Mouse (Mus musculus): ENCODE measurements at regions not wholly inside any gene's neighbourhood (a gene's known extent, or its start where the extent isn't known, plus 50 kb on each side); places are given as distances from the start of the nearest gene placed in this dataset.

DNA sequence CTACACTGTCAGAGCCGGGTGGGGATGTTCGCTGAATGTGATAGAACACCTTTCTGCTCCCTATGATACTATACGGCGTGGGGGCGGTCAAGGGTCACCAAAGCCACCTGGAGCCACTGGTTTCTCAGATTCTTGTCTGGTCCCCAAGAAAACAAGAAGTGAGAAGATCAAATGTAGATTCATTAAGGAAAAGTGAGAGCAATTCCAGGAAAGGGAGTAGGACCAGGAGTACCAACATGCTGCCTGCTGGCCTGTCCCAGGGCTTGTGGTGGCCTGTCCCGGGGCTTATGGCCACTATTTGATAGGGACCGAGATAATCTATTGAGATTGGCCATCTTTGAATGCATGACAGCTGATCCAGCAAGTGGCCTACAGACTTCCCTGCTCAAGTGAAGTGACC lies 58.8 kb upstream of the Fut8 start:
- ATAC-seq (ENCODE audit: poor library complexity, severe bottlenecking): no peak

DNA sequence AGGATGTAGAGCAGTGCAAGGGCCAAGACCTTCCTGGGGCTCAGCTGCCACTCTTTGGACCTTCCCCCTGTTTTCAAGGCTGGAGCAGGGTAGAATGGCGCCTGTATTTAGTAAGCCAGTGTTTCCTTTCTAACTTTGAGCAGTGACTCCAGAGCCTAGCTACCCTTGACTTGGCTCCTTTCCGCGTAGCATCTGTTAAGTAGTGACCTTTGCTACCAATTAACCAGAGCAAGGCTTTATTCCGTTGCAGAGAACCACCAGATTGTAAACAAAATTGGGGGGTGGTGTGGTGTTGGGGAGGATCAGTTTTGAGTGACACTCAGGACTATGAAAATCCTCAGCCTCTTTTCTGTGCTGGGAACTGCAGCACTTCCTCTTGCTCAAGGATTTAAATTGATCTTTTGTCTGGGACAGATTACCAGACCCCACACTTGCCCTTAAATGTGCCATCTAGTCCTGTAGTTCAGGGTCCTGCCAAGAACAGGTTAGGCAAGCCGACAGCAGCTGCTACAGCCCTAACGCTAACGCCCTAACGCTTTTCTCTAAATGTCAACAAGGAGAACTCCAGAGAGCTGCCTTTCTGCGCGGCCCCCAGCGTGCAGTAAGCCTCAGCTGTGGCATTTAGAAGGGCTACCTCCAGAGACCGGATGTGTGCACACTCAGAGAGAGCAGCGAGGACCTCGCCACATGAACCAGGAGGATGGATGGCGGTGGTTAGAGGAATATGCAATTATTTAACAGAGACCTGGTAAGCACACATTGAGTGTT lies 59.9 kb upstream of the Fut8 start:
- ATAC-seq (ENCODE audit: poor library complexity, severe bottlenecking): peak; percentile 65

GRCm38 (mm10) chr12:77177303-77177702 lies 60.6 kb upstream of the Fut8 start:
- peak; percentile 71 for ATAC-seq (ENCODE audit: poor library complexity, severe bottlenecking)

- no peak for ATAC-seq (ENCODE audit: poor library complexity, severe bottlenecking)
These were observed 63.9 kb upstream of the Fut8 start for GRCm38 (mm10) chr12:77174032-77174431.

DNA sequence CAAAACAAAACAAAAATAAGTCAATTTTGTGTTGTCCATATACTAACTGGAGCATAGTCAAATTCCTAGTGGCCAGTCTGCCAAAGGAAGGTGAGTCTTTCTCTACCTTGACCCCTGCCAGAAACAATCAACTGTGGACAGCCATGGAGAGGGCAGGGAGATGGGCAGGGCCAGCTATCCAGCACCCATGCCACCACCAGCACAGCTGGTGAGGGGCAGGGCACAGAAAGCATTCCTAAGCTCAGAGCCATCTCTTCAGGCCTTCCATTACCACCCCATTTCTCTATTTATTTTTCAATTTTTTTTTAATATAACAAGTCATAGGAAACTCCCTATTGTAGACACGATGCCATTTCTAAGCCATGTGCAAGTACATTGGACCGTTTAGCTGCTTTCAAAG lies 65.4 kb upstream of the Fut8 start:
- no peak for ATAC-seq (ENCODE audit: poor library complexity, severe bottlenecking)

GRCm38 (mm10) chr12:77170257-77170656 lies 67.7 kb upstream of the Fut8 start:
- no peak for ATAC-seq (ENCODE audit: poor library complexity, severe bottlenecking)

DNA sequence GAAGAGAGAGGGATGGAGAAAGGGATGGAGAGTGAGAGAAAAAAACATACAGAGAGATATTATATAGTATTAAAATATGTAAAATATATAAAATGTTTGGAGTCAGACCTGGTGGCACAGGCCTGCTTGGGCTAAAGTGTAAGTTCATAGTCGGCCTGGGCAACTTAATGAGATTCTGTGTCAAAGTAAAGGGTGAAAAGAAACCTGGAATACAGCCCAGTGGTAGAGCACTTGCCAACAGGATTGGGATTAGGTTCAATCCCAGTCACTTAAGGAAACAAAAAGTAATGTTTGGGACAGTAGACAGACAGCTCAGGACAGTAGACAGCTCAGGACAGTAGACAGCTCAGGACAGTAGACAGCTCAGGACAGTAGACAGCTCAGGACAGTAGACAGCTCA lies 69.6 kb upstream of the Fut8 start:
- no peak for ATAC-seq (ENCODE audit: poor library complexity, severe bottlenecking)

DNA sequence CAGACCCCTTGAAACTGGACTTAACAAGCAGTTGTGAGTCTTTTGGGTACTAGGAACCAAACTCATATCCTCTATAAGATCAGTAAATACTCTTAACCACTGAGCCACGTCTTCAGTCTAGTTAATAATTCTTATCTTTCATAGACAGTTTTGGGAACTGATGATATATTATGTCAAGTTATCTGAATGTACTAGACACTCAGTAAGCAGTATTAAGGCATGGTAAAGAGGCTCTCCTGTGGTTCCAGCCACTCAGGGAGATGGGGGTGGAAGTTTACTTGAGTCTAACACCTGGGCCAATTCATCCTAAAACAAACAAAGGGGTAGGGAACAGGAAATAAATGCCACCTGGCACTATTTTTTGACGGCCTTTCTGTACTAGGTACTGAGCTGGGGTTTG lies 81.2 kb upstream of the Fut8 start:
- ATAC-seq (ENCODE audit: poor library complexity, severe bottlenecking): no peak

DNA sequence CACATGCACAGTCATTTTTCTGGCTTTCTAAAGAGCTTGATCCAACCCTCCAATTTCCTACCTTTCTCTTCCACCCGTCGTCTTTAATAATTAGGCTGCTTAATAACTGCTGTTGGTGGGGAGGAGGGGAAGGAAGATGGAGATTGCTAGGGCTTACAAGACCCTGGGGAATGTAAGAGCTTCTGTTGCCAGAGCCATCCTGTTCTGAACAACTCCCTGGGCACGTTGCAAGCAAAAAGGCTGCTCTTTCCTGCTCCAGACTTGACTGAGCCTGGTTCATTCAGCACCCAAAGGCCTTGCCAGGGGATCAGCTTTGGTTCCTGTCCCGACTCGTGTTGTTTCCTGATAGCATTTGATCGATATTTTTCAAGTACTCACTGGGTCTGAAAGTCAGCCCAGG lies 82.3 kb upstream of the Fut8 start:
- ATAC-seq (ENCODE audit: poor library complexity, severe bottlenecking): no peak

DNA sequence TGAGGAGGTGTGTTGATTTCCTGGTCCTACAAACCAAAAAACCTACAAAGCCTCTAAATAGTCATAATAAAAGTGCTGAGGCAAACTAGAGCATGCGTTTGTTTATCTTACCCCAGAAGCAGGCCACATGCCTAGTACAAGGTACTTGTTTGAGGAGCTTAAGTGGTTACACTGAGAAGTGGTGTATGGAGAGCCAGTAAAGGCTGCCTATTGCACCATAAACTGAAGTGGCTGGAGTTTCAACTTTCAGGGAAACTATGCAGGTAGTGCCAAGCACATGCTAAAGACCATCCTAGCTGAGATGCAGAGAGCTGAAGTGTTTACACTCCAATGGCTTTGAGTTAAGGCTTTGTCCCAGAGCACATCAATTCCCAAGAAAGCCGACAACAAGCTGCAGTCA lies 86.5 kb upstream of the Fut8 start:
- ATAC-seq (ENCODE audit: poor library complexity, severe bottlenecking): no peak

- ATAC-seq (ENCODE audit: poor library complexity, severe bottlenecking): no peak
These were observed 88.1 kb upstream of the Fut8 start for GRCm38 (mm10) chr12:77149835-77150234.

DNA sequence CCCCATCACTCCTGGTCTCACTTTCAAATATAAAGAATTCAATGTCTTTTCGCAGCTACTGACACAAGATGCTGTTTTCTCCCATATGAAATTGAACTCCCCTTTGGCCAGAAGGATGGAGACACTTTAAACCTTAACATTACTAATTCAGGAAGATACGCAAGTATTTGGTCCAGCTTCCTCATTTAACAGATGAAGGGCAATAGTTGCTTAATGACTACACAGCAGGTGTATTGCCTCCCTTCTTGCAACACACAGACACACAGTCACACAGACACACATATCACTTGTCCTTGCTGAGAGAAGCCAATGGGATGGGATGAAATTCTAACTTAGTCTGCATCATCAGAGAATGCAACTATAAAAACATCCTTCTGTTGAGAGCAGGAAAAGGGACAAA lies 89.8 kb upstream of the Fut8 start:
- ATAC-seq (ENCODE audit: poor library complexity, severe bottlenecking): peak; percentile 90

DNA sequence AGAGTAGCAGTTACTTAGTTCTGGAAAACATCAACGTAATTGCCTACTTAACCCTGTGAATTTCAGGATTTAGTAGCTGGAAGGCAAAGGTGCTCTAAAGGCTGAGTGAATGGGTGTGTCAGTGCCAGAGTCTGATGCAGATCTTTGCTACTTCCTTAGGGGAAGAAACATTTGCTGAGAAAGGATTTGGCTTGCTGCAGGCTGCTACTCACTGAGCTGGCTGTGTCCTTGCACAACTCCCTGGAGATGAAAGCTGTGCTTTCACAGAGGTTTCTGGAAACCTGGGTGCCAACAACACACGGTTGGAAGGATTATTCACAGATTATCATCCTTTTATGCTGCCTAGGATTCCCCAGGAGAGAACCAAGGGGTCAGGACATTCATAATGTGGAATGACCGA lies 94.0 kb upstream of the Fut8 start:
- no peak for ATAC-seq (ENCODE audit: poor library complexity, severe bottlenecking)

DNA sequence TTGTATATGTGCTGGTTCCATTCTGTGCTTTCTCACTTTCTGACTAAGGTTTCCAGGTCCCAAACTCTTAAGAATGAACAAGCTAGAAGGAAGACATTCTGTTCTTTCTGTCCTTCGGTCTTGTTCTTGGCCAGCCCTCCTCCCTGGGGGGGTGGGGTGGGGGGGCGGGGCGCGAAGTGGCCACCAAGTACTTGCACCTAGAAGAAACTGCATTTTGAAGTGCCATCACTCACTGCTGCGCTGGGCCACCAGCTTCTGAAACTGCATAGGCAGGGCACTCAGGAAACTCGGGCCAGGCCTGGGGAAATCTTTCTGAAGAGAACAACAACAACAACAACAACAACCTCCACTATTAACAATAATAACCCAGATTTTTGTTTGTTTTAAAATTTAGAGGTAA lies 94.4 kb upstream of the Fut8 start:
- ATAC-seq (ENCODE audit: poor library complexity, severe bottlenecking): no peak

DNA sequence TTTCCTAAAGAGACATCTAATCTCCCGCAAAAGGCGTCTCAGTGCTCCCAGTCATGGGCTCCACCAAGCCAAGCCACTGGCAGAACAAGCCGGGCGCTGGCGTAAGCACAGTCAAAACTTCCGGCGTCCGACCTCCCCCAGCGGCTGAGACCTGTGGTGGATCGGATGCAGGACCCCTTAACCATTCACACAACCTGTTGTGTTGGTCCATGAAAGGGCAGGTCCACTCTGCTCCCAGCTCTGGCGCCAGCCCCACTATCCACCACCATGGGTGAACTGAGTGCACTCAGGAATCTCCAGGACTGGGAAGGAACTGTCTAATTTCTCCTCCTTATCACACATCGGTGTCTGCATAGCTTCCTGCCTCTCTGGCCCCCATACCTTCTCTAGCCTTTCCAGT lies 94.8 kb upstream of the Fut8 start:
- ATAC-seq (ENCODE audit: poor library complexity, severe bottlenecking): no peak

DNA sequence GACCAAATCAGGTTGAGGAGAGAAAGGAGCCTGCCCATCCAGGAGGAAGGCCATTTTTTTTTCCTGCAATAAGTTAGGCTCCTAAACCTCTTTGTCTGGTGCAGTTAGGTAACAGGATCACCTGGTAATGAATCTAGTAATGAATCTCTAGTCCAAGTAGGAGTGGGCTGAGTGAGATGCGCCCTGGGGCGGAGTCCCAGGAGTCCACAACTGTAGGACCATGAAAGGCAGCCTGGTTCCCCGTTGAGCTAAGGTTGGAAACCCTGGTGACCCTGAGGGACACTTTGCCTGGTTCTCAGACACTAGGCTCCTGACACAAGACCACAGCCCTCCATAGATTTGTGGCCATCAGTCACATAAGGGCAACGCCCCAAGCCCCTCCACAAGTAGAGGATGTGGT lies 95.7 kb upstream of the Fut8 start:
- no peak for ATAC-seq (ENCODE audit: poor library complexity, severe bottlenecking)

- no peak for ATAC-seq (ENCODE audit: poor library complexity, severe bottlenecking)
These were observed 96.4 kb upstream of the Fut8 start for GRCm38 (mm10) chr12:77141260-77142201.

GRCm38 (mm10) chr12:77140656-77141055 lies 97.3 kb upstream of the Fut8 start:
- no peak for ATAC-seq (ENCODE audit: poor library complexity, severe bottlenecking)

DNA sequence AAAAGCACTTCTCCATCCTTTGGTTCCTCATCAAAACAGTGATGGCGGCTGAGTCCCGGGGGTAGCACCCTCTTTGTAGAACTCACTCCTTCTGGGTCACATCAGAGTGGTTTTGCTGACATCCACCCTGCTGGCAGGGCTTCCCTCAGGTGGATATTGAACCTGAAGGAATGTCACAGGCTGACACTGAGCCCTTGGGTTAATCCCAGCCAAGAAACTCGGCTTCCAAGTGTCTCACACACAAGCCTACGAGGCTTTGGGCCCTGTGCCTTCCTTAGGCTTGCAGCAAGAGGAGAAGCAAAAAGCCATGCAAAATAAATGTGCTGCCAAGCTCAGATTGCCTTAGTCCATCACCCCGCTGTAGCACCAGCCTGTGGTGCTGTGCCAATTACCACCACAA lies 97.8 kb upstream of the Fut8 start:
- ATAC-seq (ENCODE audit: poor library complexity, severe bottlenecking): no peak

- no peak for ATAC-seq (ENCODE audit: poor library complexity, severe bottlenecking)
These were observed 98.2 kb upstream of the Fut8 start for GRCm38 (mm10) chr12:77139718-77140117.

DNA sequence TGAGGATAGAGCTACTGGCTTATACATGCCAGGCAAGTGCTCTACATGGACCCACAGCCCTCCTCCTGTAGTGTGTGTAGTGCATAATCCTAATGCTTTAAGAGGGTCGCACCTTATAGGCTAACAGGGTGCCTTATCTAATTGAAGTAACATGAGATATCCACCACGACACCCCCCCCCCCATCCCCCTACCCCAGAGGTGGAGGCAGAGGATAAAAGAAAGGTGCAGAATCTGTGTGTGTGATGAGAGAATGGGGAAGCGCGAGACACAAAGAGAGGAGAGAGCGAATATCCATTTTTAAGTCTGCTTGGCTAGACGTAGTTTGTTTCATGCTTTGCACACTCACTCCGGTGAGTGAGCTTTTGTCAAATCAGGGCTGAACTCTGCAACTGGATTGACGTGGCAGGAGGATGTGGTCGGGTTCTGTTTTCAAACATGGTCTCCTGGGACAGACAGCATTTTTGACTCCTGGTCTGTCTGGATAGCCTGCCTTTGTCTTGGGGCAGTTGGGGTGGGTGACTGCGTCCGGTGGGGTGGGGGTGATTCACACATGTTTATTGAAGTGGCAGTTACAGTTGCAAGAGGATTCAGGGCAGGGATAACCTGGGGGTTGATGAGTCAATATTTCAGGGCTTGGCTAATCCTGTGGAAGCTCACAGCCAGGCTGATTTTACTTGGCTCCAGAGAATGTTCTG lies 99.3 kb upstream of the Fut8 start:
- peak; percentile 17; the same call in 1 of the 2 replicates for ATAC-seq (ENCODE audit: poor library complexity, severe bottlenecking)
